Mouse (Mus musculus) left cerebral cortex, adult 8-10 months (tissue): ENCODE measurements around the gene Med19. TPM values are rescaled to one million over a fixed set of nuclear protein-coding genes. Genes with fewer than 3 reads are reported as not detected.

ENCODE experiments used
- total RNA-seq, 4 experiments: library from RNA; stranded (reverse); gene quantifications; 2 replicates each; pipeline ENCODE4 v1.2.4; 2022

Gene Med19
- total RNA-seq, 4 experiments from 2014 or later: 31.6 to 37.0 (median 32.9) TPM

Other genes with a start within 250 kb of the Med19 start
- 1 to 10 TPM; 4.3 to 5.0 (median 4.3) TPM for gene Tfpi, start 201.6 kb upstream of the Med19 start, total RNA-seq
- gene Ctnnd1, start 27.6 kb upstream of the Med19 start, total RNA-seq: 10 to 100 TPM; 57.2 to 69.1 (median 60.0) TPM
- not detected for gene Btbd18, start 19.3 kb upstream of the Med19 start, total RNA-seq
- 10 to 100 TPM; 31.1 to 43.1 (median 34.4) TPM for gene Selenoh, start 7.6 kb upstream of the Med19 start, total RNA-seq
- 1 to 10 TPM in 1 of 4 experiments, not detected in 3; 3.6 TPM for gene Gm28635, start 361 bp upstream of the Med19 start, total RNA-seq
- 100 to 1,000 TPM; 243 to 260 (median 256) TPM for gene Tmx2, start 738 bp downstream of the Med19 start, total RNA-seq
- gene Zdhhc5, start 36.8 kb downstream of the Med19 start, total RNA-seq: 10 to 100 TPM; 38.3 to 42.1 (median 40.2) TPM
- 10 to 100 TPM in 2 of 4 experiments, 1 to 10 TPM in 2; 9.1 to 11.1 (median 10.3) TPM for gene Clp1, start 48.9 kb downstream of the Med19 start, total RNA-seq
- gene Ypel4, start 55.7 kb downstream of the Med19 start, total RNA-seq: 10 to 100 TPM; 67.7 to 77.9 (median 74.4) TPM
- gene Gm19426, start 65.3 kb downstream of the Med19 start, total RNA-seq: 1 to 10 TPM in 2 of 4 experiments, under 1 TPM in 2; 0.89 to 2.3 (median 1.3) TPM
- gene Serping1, start 97.0 kb downstream of the Med19 start, total RNA-seq: 1 to 10 TPM; 6.6 to 9.6 (median 7.8) TPM
- gene Ube2l6, start 120.4 kb downstream of the Med19 start, total RNA-seq: 1 to 10 TPM; 7.3 to 8.4 (median 7.6) TPM
- gene Smtnl1, start 144.2 kb downstream of the Med19 start, total RNA-seq: not detected
- gene Timm10, start 148.6 kb downstream of the Med19 start, total RNA-seq: 10 to 100 TPM; 45.2 to 52.3 (median 46.5) TPM
- gene Slc43a1, start 160.4 kb downstream of the Med19 start, total RNA-seq: under 1 TPM in 2 of 4 experiments, not detected in 2; 0.09 to 0.20 TPM
- gene Rtn4rl2, start 208.3 kb downstream of the Med19 start, total RNA-seq: 10 to 100 TPM; 57.0 to 74.6 (median 70.2) TPM